Mouse (Mus musculus): ENCODE data around the gene Cdhr1.

The Cdhr1 gene

GRCm38 (mm10) chr14:37068516-37068915, 29.6 kb downstream of the Cdhr1 start:
- DNase-seq (ENCODE audit: low spot score) = no peak

DNA sequence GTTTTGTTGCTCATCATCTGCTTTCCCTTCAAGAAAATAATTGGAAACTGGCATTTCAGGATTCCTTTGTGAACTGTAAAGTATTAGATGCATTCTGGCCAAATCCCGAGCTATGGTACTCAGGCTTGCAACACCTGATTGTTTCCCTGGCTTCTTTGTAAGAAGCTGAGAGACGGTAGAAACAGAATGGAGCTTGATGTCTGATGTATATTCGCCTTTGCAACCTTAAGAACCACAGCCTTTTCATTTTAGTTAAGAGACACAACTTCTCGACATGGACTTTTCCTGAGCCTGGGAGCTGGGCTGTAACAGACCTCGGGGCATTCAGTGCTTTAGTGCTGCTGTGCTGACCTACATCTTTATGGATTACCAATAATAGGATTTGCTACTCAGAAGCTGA, 30.5 kb downstream of the Cdhr1 start, which contains the start of gene Lrit2:
TSS of gene Lrit2 (plus strand) at position 301 of the 400 bp plus-strand sequence.
- DNase-seq (ENCODE audit: low spot score) = no peak

DNA sequence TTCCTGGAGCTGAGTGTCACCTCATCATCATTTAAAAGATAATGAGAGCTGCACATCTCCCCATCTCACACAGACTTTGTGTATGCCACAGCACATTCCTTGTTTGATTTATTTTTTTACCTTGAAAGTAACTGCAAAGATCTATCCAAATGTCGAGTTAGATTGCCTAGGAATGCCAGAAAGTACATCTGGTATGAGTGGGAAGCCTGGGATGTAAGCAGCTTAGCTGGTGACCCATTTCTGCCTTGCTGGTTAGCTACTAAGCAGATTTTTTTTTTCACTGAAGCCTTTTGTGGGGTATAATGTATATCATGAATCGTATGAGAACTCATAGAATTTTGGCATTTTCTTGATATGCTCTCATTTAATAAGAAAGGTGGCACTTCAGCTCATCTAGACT, 31.5 kb downstream of the Cdhr1 start:
- DNase-seq (ENCODE audit: low spot score) = no peak

DNA sequence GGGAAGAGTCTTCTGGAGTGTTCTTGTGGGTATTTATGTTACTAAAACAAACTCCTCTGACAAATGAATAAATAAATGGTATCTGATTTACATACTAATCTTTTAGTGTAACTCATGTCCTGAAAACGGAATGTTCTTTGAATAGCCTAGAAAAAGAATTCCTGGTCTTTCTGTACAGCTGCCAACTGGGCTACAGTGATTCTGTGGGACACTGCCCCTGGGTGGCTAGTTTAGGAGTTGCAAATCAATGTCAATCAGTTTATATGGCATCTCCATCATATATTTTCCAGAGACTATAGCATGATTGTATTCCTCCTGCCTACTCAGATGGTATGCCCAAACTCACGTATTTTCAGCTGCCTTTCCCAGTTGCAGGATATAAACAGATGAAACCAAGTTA, 33.3 kb downstream of the Cdhr1 start:
- DNase-seq (ENCODE audit: low spot score) = no peak

DNA sequence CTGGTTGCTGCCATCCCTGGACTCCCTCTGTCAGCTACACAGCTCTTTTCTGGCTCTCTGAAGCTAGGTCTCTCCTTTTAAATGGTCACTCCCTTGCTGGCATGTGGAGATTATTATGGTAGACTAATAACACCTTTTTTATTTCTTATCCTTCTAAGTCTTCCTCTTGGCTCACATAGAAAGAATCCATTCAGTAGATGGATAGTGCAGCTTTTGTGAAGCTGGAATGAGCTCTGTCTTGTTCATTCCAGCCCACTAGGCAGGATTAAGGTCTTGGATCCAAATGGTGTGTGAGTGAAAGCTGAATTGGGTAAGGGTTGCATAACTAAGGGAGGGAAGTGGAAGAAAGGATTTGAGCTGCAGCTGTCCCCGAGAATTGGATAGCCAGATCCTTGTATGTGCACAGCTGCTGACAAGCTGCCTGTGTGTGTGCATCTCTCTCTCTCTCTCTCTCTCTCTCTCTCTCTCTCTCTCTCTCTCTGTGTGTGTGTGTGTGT, 49.2 kb downstream of the Cdhr1 start, which contains the start of gene Rgr:
TSS of gene Rgr (minus strand) at position 51 of the 497 bp plus-strand sequence.
- no peak for DNase-seq (ENCODE audit: low spot score)

GRCm38 (mm10) chr14:37034432-37034831, 63.7 kb downstream of the Cdhr1 start:
- no peak for DNase-seq (ENCODE audit: low spot score)

- no peak for DNase-seq (ENCODE audit: low spot score)
These were observed 64.9 kb downstream of the Cdhr1 start for GRCm38 (mm10) chr14:37033241-37033640.

DNA sequence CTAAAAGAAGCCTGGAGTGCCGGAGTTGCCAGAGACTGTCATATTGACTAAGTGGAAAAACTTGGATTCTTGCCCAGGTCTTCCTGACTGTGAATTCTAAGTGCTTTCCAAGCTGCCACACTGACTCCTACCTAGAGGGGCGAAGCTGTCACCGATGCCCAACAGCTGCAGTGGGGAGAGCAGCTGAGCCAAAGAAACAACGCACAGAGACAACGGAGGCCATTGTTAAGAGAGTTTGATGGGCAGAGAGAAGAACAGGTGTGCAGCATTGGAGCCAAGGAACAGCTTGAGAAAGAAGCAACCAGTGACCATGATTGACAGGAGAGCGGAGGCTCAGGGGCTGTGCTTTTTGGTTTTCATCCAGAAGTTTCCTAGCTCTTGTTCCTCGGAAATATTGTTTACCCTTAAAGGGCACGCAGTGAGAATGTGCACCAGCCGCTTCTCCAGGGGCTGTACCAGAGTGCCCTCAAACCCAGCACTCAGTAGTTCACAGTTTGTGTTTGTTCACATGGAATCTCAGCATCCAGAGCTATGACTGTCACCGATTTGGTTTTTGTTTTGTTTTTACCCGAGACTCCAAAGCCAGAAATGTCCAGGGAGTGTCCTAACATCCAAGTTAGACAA, 65.6 kb downstream of the Cdhr1 start:
- DNase-seq (ENCODE audit: low spot score) = no peak

- no peak for DNase-seq (ENCODE audit: low spot score)
These were observed 69.6 kb downstream of the Cdhr1 start for GRCm38 (mm10) chr14:37028555-37028954.

DNA sequence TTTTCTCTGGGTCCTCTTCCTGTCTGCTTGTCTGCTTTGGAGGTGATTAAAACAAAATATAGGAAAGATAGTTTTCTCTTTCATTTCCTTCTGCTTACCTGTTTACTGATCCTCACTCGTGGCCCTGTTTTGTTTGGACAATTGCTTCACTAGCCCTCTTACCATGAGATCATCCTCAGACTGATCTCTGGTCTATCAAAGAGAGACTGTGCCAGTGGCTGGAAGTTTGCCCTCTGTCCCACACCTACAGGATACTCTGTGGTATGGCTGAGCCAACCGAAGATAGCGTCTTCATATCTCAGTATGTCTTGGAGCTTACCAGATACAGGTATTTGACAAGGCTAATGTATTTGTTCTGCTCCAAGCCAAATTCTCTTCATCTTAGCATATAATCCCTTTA, 70.2 kb downstream of the Cdhr1 start:
- no peak for DNase-seq (ENCODE audit: low spot score)

Data from ovary, adult 18-20 months (tissue).